Mouse (Mus musculus): ENCODE results near the gene Cyct. TPM values are rescaled to one million over a fixed set of nuclear protein-coding genes. Genes with fewer than 3 reads are reported as not detected.

The Cyct gene
- polyA plus RNA-seq, 1 experiment from 2014 or later, result 0.40 TPM

DNA sequence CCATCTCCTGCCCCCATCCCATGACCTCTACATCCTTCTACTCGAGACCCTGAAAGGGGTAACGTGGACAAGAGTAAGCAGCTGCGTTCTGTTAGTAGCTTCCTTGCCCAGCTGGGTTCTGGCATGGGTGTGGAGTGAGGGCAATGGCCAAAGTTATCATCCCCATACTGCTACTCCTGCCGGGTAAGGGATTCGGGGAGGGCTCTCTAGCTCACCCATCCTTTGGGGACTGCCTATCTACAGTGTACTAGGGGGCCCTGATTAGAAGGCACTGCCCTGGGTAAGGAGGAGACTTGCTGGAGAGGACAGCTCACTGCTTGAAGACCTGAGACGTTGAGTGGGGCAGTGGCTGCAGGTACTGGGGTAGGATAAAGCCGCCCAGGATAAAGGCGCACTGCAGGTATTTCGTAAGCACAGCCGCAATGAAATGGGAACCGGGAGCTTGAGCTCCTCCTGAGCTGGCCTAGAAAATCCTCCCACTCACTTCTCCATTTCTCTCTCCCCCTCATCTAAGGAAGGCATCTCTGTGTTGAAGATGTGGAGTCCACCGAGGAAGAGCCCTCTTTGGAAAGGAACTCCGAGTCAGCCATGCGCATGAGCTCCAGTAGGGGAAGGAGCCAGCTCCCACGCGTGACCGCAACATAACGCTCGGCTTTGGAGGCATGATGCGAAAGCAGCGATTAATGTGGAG lies 36.9 kb downstream of the Cyct start:
- Histone ChIP-seq H3K36me3 (ENCODE audit: control insufficient read depth, insufficient read depth, low read length) (no peaks in the 10 kb centered on the region), H3K9me3 (replicated peaks; ENCODE audit: control insufficient read depth, low read length, poor library complexity, severe bottlenecking) (no peaks in the 10 kb centered on the region), H3K27me3 (ENCODE audit: control insufficient read depth, insufficient read depth, low read depth, low read length) (no peaks in the 10 kb centered on the region), H3K27ac (ENCODE audit: low read length) (no peak overlapping the region), H3K4me2 (ENCODE audit: low read length) (no peak overlapping the region), H3K4me1 (ENCODE audit: control insufficient read depth, insufficient read depth, low read length) (no peaks in the 10 kb centered on the region), H3K4me3 (ENCODE audit: low read depth, low read length) (no peak overlapping the region), H3K9ac (ENCODE audit: low read depth, low read length) (no peak overlapping the region)
- no peak for ATAC-seq
- WGBS, result 84% methylated on average over 21 of the region's 21 CpGs

DNA sequence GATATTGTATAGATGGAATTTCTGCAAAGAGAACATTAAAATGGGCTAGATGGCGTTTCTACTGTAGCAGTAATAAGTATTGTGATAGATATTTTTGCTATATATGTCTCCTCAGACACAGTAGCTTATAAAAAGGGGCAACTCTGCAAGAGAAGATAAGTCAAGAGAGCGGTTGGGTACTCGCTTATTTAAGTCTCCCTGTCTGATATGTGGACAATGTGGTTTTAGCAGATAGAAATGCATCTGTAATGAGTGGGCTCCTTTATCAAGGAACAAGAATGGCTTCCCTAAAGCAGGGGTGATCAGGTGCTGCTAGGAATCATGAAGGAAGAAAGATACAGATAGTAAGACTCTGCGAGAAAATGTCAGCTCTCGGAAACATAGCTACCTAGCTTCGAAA lies 39.9 kb downstream of the Cyct start:
- Histone ChIP-seq H3K9me3 (replicated peaks; ENCODE audit: control insufficient read depth, low read length, poor library complexity, severe bottlenecking) (no peaks in the 10 kb centered on the region), H3K27me3 (ENCODE audit: control insufficient read depth, insufficient read depth, low read depth, low read length) (no peaks in the 10 kb centered on the region), H3K36me3 (ENCODE audit: control insufficient read depth, insufficient read depth, low read length) (no peaks in the 10 kb centered on the region), H3K4me2 (ENCODE audit: low read length) (no peak overlapping the region), H3K4me3 (ENCODE audit: low read depth, low read length) (no peak overlapping the region), H3K4me1 (ENCODE audit: control insufficient read depth, insufficient read depth, low read length) (no peaks in the 10 kb centered on the region), H3K9ac (ENCODE audit: low read depth, low read length) (no peak overlapping the region), H3K27ac (ENCODE audit: low read length) (no peak overlapping the region)
- WGBS, result 83% methylated on average over 6 of the region's 6 CpGs
- ATAC-seq, result no peak

DNA sequence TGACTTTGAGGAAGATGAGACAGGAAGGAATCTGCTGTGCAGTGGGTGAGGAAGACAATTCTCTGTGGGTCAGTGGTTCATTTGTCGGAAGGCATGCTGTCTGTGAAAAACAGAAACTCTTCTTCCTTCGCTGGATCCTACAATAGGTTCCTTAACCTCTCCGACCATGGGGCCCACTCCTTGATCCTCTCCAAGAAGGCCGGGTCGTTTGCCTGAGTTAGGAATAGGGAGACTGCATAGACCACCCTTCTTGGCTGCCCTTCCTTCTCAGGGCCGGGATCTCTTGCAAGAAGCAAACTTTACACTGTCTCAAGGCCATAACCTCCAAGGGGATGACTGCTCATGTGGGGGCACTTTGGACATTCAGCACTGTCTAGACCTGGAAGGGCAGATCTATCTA lies 41.0 kb downstream of the Cyct start:
- ATAC-seq, result no peak
- Histone ChIP-seq H3K27ac (ENCODE audit: low read length) (no peak overlapping the region), H3K4me3 (ENCODE audit: low read depth, low read length) (no peak overlapping the region), H3K27me3 (ENCODE audit: control insufficient read depth, insufficient read depth, low read depth, low read length) (no peaks in the 10 kb centered on the region), H3K4me2 (ENCODE audit: low read length) (no peak overlapping the region), H3K36me3 (ENCODE audit: control insufficient read depth, insufficient read depth, low read length) (no peaks in the 10 kb centered on the region), H3K4me1 (ENCODE audit: control insufficient read depth, insufficient read depth, low read length) (no peaks in the 10 kb centered on the region), H3K9ac (ENCODE audit: low read depth, low read length) (no peak overlapping the region), H3K9me3 (replicated peaks; ENCODE audit: control insufficient read depth, low read length, poor library complexity, severe bottlenecking) (no peaks in the 10 kb centered on the region)
- WGBS, result 82% methylated on average over 6 of the region's 6 CpGs

Small RNAs within 50 kb of the gene (microRNA-seq; reads per million reads assigned to microRNA genes)
- gene Gm44337, result not detected

Other genes with a start within 250 kb of the Cyct start
- gene Pde11a, start 21.7 kb downstream of the Cyct start, polyA plus RNA-seq (2015; fragmentation: Nextera tagmentation; extraction: Ambion mirVana), result 0.54 and 0.77 TPM in 2 replicates
- gene Rbm45, start 9.5 kb upstream of the Cyct start, polyA plus RNA-seq (2015; fragmentation: Nextera tagmentation; extraction: Ambion mirVana), result 17.4 and 17.6 TPM in 2 replicates
- gene Osbpl6, start 46.1 kb upstream of the Cyct start, polyA plus RNA-seq (2015; fragmentation: Nextera tagmentation; extraction: Ambion mirVana), result 23.1 and 28.7 TPM in 2 replicates